Comparison of ENCODE assay signal across 8 mouse cellular contexts in the genomic region with DNA sequence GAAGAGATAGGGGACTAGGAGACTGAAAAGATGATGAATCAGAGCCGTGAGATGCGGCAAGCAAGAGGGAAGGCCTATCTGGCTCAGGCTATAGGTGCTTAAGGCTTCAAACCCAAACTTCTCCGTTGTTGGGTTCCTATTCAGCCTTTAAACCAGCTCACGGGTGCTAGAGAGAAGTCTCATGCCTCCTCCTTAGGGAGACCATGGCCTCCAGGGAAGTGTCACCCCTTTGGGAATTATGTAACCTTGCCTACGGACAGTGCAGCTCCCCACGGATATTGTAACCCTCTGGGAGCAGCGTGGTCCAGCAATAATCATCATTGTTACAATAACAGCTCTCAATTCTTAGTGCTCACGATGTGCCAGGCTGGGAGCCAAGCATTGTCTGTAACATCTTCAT. TPM values are rescaled to one million over a fixed set of nuclear protein-coding genes. Genes with fewer than 3 reads are reported as not detected.
DNase-seq lines count a peak whose midpoint lies in the region; ATAC-seq lines count a peak whose summit lies in the region.

No protein-coding gene starts in this region.

- no peak for ATAC-seq in kidney, embryonic 16.5 days (ENCODE audit: low FRiP score, low TSS enrichment)
- ATAC-seq in embryonic facial prominence, embryonic 13.5 days (ENCODE audit: insufficient number of reproducible peaks, insufficient read depth, low FRiP score, low TSS enrichment, low read depth) = no peak
- no peak for ATAC-seq in hindbrain, embryonic 14.5 days (ENCODE audit: low FRiP score)
- ATAC-seq in midbrain, embryonic 15.5 days (replicated peaks) = no peak

- H3K27me3 ChIP-seq in kidney, embryonic 16.5 days (ENCODE audit: insufficient read depth, low read length) = no peaks in the 10 kb centered on the region
- no peaks in the 10 kb centered on the region for H3K27me3 ChIP-seq in embryonic facial prominence, embryonic 13.5 days
- no peaks in the 10 kb centered on the region for H3K27me3 ChIP-seq in hindbrain, embryonic 14.5 days (ENCODE audit: control insufficient read depth, insufficient read depth, low read length)
- H3K27me3 ChIP-seq in midbrain, embryonic 15.5 days (replicated peaks) = no peaks in the 10 kb centered on the region

- H3K4me2 ChIP-seq in kidney, embryonic 16.5 days (replicated peaks; ENCODE audit: low read depth, low read length) = peak overlapping the region; percentile 95
- H3K4me2 ChIP-seq in embryonic facial prominence, embryonic 13.5 days = peak overlapping the region; percentile 98
- H3K4me2 ChIP-seq in hindbrain, embryonic 14.5 days (replicated peaks) = peak overlapping the region; percentile 100
- peak overlapping the region; percentile 100 for H3K4me2 ChIP-seq in midbrain, embryonic 15.5 days

- H3K9ac ChIP-seq in kidney, embryonic 16.5 days (replicated peaks; ENCODE audit: low read length) = peak overlapping the region; percentile 70
- H3K9ac ChIP-seq in embryonic facial prominence, embryonic 13.5 days = peak overlapping the region; percentile 98
- peak overlapping the region; percentile 41 for H3K9ac ChIP-seq in hindbrain, embryonic 14.5 days
- peak overlapping the region; percentile 51 for H3K9ac ChIP-seq in midbrain, embryonic 15.5 days

- peak overlapping the region; percentile 95 for H3K4me3 ChIP-seq in kidney, embryonic 16.5 days (ENCODE audit: low read length)
- H3K4me3 ChIP-seq in embryonic facial prominence, embryonic 13.5 days = peak overlapping the region; percentile 93
- H3K4me3 ChIP-seq in hindbrain, embryonic 14.5 days (replicated peaks; ENCODE audit: low read length) = peak overlapping the region; percentile 76
- peak overlapping the region; percentile 71 for H3K4me3 ChIP-seq in midbrain, embryonic 15.5 days

- H3K36me3 ChIP-seq in kidney, embryonic 16.5 days (ENCODE audit: insufficient read depth, low read length) = no peaks in the 10 kb centered on the region
- H3K36me3 ChIP-seq in embryonic facial prominence, embryonic 13.5 days = no peaks in the 10 kb centered on the region
- H3K36me3 ChIP-seq in hindbrain, embryonic 14.5 days (replicated peaks; ENCODE audit: control insufficient read depth, insufficient read depth) = no peaks in the 10 kb centered on the region
- H3K36me3 ChIP-seq in midbrain, embryonic 15.5 days (replicated peaks) = no peaks in the 10 kb centered on the region

- H3K4me1 ChIP-seq in kidney, embryonic 16.5 days (ENCODE audit: insufficient read depth, low read length) = peaks cover 30% of the 10 kb centered on the region
- H3K4me1 ChIP-seq in embryonic facial prominence, embryonic 13.5 days = peaks cover 32% of the 10 kb centered on the region
- peaks cover 27% of the 10 kb centered on the region for H3K4me1 ChIP-seq in hindbrain, embryonic 14.5 days (replicated peaks; ENCODE audit: control insufficient read depth, insufficient read depth, low read length)
- peaks cover 48% of the 10 kb centered on the region for H3K4me1 ChIP-seq in midbrain, embryonic 15.5 days

- no peaks in the 10 kb centered on the region for H3K9me3 ChIP-seq in kidney, embryonic 16.5 days (ENCODE audit: low read length)
- no peaks in the 10 kb centered on the region for H3K9me3 ChIP-seq in embryonic facial prominence, embryonic 13.5 days
- no peaks in the 10 kb centered on the region for H3K9me3 ChIP-seq in hindbrain, embryonic 14.5 days (ENCODE audit: control insufficient read depth, low read length)
- H3K9me3 ChIP-seq in midbrain, embryonic 15.5 days = no peaks in the 10 kb centered on the region

- 21% methylated on average over 8 of the region's 8 CpGs for WGBS in kidney, embryonic 16.5 days
- WGBS in embryonic facial prominence, embryonic 13.5 days = 20% methylated on average over 8 of the region's 8 CpGs
- 11% methylated on average over 8 of the region's 8 CpGs for whole genome bisulfite sequencing in hindbrain, embryonic 14.5 days
- 14% methylated on average over 8 of the region's 8 CpGs for WGBS in midbrain, embryonic 15.5 days

- DNase-seq in kidney, adult 18-20 months = no peak
- no peak for DNase-seq in hindbrain, embryonic 14.5 days (ENCODE audit: low spot score)
- no peak for DNase-seq in thymus, postnatal 0 days (ENCODE audit: low spot score)
- no peak for DNase-seq in testis, postnatal 14 days (ENCODE audit: low spot score)
- no peak for DNase-seq in adrenal gland, adult 8-10 months

- H3K27ac ChIP-seq in kidney, embryonic 16.5 days (ENCODE audit: low read length) = peak overlapping the region; percentile 92
- H3K27ac ChIP-seq in embryonic facial prominence, embryonic 13.5 days = peak overlapping the region; percentile 99
- peak overlapping the region; percentile 69 for H3K27ac ChIP-seq in hindbrain, embryonic 14.5 days
- peak overlapping the region; percentile 67 for H3K27ac ChIP-seq in midbrain, embryonic 15.5 days

RNA-seq across cellular contexts. Expression of a gene that starts 1.3 kb away (rescaled TPM):
- 12.5 and 15.2 TPM in 2 replicates for polyA plus RNA-seq in kidney, embryonic 16.5 days (2015; fragmentation: Nextera tagmentation; extraction: Ambion mirVana)
- polyA plus RNA-seq in embryonic facial prominence, embryonic 13.5 days (2015; fragmentation: Nextera tagmentation; extraction: Ambion mirVana) = 22.2 and 25.3 TPM in 2 replicates
- polyA plus RNA-seq in hindbrain, embryonic 14.5 days (2014; fragmentation: Nextera tagmentation; extraction: Ambion mirVana) = 5.7 and 6.7 TPM in 2 replicates
- polyA plus RNA-seq in midbrain, embryonic 15.5 days (2015; fragmentation: Nextera tagmentation; extraction: Ambion mirVana) = 3.3 and 5.3 TPM in 2 replicates
- 4.5 and 6.4 TPM in 2 replicates for polyA plus RNA-seq in thymus, postnatal 0 days (2015; fragmentation: Nextera tagmentation; extraction: Ambion mirVana)
- 10 to 100 TPM; 23.6 to 29.4 (median 27.2) TPM for total RNA-seq in adrenal gland, adult 8-10 months (2022)

RNA-seq across cellular contexts. Expression of a gene that starts 14.2 kb away (rescaled TPM):
- 9.0 and 9.9 TPM in 2 replicates for polyA plus RNA-seq in kidney, embryonic 16.5 days (2015; fragmentation: Nextera tagmentation; extraction: Ambion mirVana)
- 11.4 and 14.4 TPM in 2 replicates for polyA plus RNA-seq in embryonic facial prominence, embryonic 13.5 days (2015; fragmentation: Nextera tagmentation; extraction: Ambion mirVana)
- polyA plus RNA-seq in hindbrain, embryonic 14.5 days (2014; fragmentation: Nextera tagmentation; extraction: Ambion mirVana) = 23.4 and 24.1 TPM in 2 replicates
- 19.5 TPM in 2 replicates for polyA plus RNA-seq in midbrain, embryonic 15.5 days (2015; fragmentation: Nextera tagmentation; extraction: Ambion mirVana)
- 16.7 and 17.5 TPM in 2 replicates for polyA plus RNA-seq in thymus, postnatal 0 days (2015; fragmentation: Nextera tagmentation; extraction: Ambion mirVana)
- 100 to 1,000 TPM in 3 of 4 experiments, 10 to 100 TPM in 1; 99.2 to 107 (median 104) TPM for total RNA-seq in adrenal gland, adult 8-10 months (2022)

RNA-seq across cellular contexts. Expression of a gene that starts 15.7 kb away (rescaled TPM):
- polyA plus RNA-seq in kidney, embryonic 16.5 days (2015; fragmentation: Nextera tagmentation; extraction: Ambion mirVana) = 28.9 and 30.8 TPM in 2 replicates
- polyA plus RNA-seq in embryonic facial prominence, embryonic 13.5 days (2015; fragmentation: Nextera tagmentation; extraction: Ambion mirVana) = 46.2 and 47.4 TPM in 2 replicates
- polyA plus RNA-seq in hindbrain, embryonic 14.5 days (2014; fragmentation: Nextera tagmentation; extraction: Ambion mirVana) = 42.5 and 47.5 TPM in 2 replicates
- 42.1 and 45.9 TPM in 2 replicates for polyA plus RNA-seq in midbrain, embryonic 15.5 days (2015; fragmentation: Nextera tagmentation; extraction: Ambion mirVana)
- 28.4 and 37.2 TPM in 2 replicates for polyA plus RNA-seq in thymus, postnatal 0 days (2015; fragmentation: Nextera tagmentation; extraction: Ambion mirVana)
- 100 to 1,000 TPM; 118 to 195 (median 151) TPM for total RNA-seq in adrenal gland, adult 8-10 months (2022)

RNA-seq across cellular contexts. Expression of a gene that starts 30.6 kb away (rescaled TPM):
- 2.7 and 3.0 TPM in 2 replicates for polyA plus RNA-seq in kidney, embryonic 16.5 days (2015; fragmentation: Nextera tagmentation; extraction: Ambion mirVana)
- polyA plus RNA-seq in embryonic facial prominence, embryonic 13.5 days (2015; fragmentation: Nextera tagmentation; extraction: Ambion mirVana) = 2.9 and 3.4 TPM in 2 replicates
- polyA plus RNA-seq in hindbrain, embryonic 14.5 days (2014; fragmentation: Nextera tagmentation; extraction: Ambion mirVana) = 2.4 and 2.5 TPM in 2 replicates
- 1.8 and 1.9 TPM in 2 replicates for polyA plus RNA-seq in midbrain, embryonic 15.5 days (2015; fragmentation: Nextera tagmentation; extraction: Ambion mirVana)
- polyA plus RNA-seq in thymus, postnatal 0 days (2015; fragmentation: Nextera tagmentation; extraction: Ambion mirVana) = 2.7 and 3.1 TPM in 2 replicates
- 10 to 100 TPM; 11.7 to 16.1 (median 14.2) TPM for total RNA-seq in adrenal gland, adult 8-10 months (2022)

RNA-seq across cellular contexts. Expression of a gene that starts 31.4 kb away (rescaled TPM):
- 12.0 and 13.2 TPM in 2 replicates for polyA plus RNA-seq in kidney, embryonic 16.5 days (2015; fragmentation: Nextera tagmentation; extraction: Ambion mirVana)
- polyA plus RNA-seq in embryonic facial prominence, embryonic 13.5 days (2015; fragmentation: Nextera tagmentation; extraction: Ambion mirVana) = 8.7 and 9.9 TPM in 2 replicates
- polyA plus RNA-seq in hindbrain, embryonic 14.5 days (2014; fragmentation: Nextera tagmentation; extraction: Ambion mirVana) = 13.8 and 14.9 TPM in 2 replicates
- polyA plus RNA-seq in midbrain, embryonic 15.5 days (2015; fragmentation: Nextera tagmentation; extraction: Ambion mirVana) = 18.5 and 18.7 TPM in 2 replicates
- 28.4 and 32.8 TPM in 2 replicates for polyA plus RNA-seq in thymus, postnatal 0 days (2015; fragmentation: Nextera tagmentation; extraction: Ambion mirVana)
- 10 to 100 TPM; 15.6 to 22.2 (median 19.1) TPM for total RNA-seq in adrenal gland, adult 8-10 months (2022)

Comparison
In these comparisons a context has a peak if more than half of its experiments do, and no peak if none do; other contexts are left out.
1. H3K9ac ChIP-seq: peak in every context shown above with its lines; median percentile 98 in embryonic facial prominence, embryonic 13.5 days; 70 in kidney, embryonic 16.5 days; 51 in midbrain, embryonic 15.5 days; 41 in hindbrain, embryonic 14.5 days.